Comparison of ENCODE assay signal across 21 mouse cellular contexts in the genomic region with DNA sequence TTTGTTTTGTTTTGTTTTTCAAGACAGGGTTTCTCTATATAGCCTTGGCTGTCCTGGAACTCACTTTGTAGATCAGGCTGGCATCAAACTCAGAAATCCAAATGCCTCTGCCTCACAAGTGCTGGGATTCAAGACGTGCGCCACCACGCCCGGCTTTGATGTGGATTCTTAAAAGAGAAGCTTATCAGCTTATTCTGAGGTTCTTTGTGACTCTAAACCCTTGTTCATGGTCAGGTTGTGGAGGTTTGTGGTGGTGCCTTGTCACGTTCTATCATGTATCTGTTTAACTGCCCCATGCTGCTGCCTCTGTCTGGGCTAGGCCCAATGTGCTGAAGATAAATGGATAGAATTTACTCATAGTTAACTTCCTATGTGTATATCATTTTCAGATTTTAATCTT. TPM values are rescaled to one million over a fixed set of nuclear protein-coding genes. Genes with fewer than 3 reads are reported as not detected.
A peak's percentile ranks its signal among the peaks of the same experiment; 100 is the strongest.
DNase-seq lines count a peak whose midpoint lies in the region; ATAC-seq lines count a peak whose summit lies in the region.
"Had no signal": no experiment of that assay in that cellular context is flagged by ENCODE, and none has a peak within 500 bp of the region (broad histone marks: within the 10 kb centered on the region; RNA-seq: fewer than 3 reads in every experiment).

No protein-coding gene starts in this region.

- H3K27me3 ChIP-seq in midbrain, embryonic 14.5 days (ENCODE audit: control insufficient read depth, insufficient read depth, low read length) = no peaks in the 10 kb centered on the region
- H3K27me3 ChIP-seq: embryonic facial prominence, embryonic 12.5 days; forebrain, embryonic 13.5 days; forebrain, embryonic 15.5 days; Patski had no signal

- ATAC-seq in midbrain, embryonic 14.5 days (ENCODE audit: low FRiP score, low TSS enrichment) = no peak
- ATAC-seq: forebrain, embryonic 13.5 days; forebrain, embryonic 15.5 days; forebrain, postnatal 0 days; Patski had no signal

- intact Hi-C loops in heart, postnatal 10 days (cut with DNase I) = no loop called here

- no peak overlapping the region for H3K9ac ChIP-seq in midbrain, embryonic 14.5 days (replicated peaks; ENCODE audit: low read length)
- H3K9ac ChIP-seq: embryonic facial prominence, embryonic 12.5 days; forebrain, embryonic 13.5 days; forebrain, embryonic 15.5 days; forebrain, postnatal 0 days had no signal

- no peak overlapping the region for H3K4me2 ChIP-seq in midbrain, embryonic 14.5 days (ENCODE audit: low read length)
- H3K4me2 ChIP-seq: embryonic facial prominence, embryonic 12.5 days; forebrain, embryonic 13.5 days; forebrain, embryonic 15.5 days had no signal

- peak; percentile 82 for DNase-seq in heart, adult 11 months
- DNase-seq in heart, postnatal 10 days = no peak
- DNase-seq in T-cell, adult 2 months (ENCODE audit: low spot score) = peak; percentile 18
- no peak for DNase-seq in midbrain, embryonic 14.5 days
- no peak for DNase-seq in thymus, postnatal 10 days (ENCODE audit: low spot score in 2 of 2)
- DNase-seq: adrenal gland, adult 2 months; adrenal gland, postnatal 10 days; adrenal gland, postnatal 25 days; B cell, adult 2 months; cerebellum, adult 11 months; cerebellum, adult 18-20 months; cerebellum, adult 8-10 months; cerebellum, adult 9-11 months; cerebellum, postnatal 14 days; cerebellum, postnatal 36 days; forebrain, postnatal 0 days had no signal

- no peak overlapping the region for H3K4me3 ChIP-seq in midbrain, embryonic 14.5 days (replicated peaks; ENCODE audit: low read depth, low read length)
- H3K4me3 ChIP-seq: embryonic facial prominence, embryonic 10.5 days; embryonic facial prominence, embryonic 12.5 days; forebrain, embryonic 13.5 days; forebrain, embryonic 15.5 days had no signal

- no peaks in the 10 kb centered on the region for H3K4me1 ChIP-seq in midbrain, embryonic 14.5 days (ENCODE audit: control insufficient read depth, insufficient read depth, low read length)
- H3K4me1 ChIP-seq: embryonic facial prominence, embryonic 10.5 days; embryonic facial prominence, embryonic 12.5 days; forebrain, embryonic 13.5 days had no signal

- 93% methylated on average over 5 of the region's 5 CpGs for WGBS in midbrain, embryonic 14.5 days

- H3K9me3 ChIP-seq in midbrain, embryonic 14.5 days (ENCODE audit: control insufficient read depth, low read length) = no peaks in the 10 kb centered on the region
- H3K9me3 ChIP-seq: embryonic facial prominence, embryonic 10.5 days; embryonic facial prominence, embryonic 12.5 days; forebrain, embryonic 13.5 days; forebrain, embryonic 15.5 days had no signal

- peaks cover 94% of the 10 kb centered on the region for H3K36me3 ChIP-seq in midbrain, embryonic 14.5 days (ENCODE audit: control insufficient read depth, insufficient read depth, low read length)

- H3K27ac ChIP-seq in midbrain, embryonic 14.5 days (replicated peaks; ENCODE audit: low read depth, low read length) = no peak overlapping the region
- H3K27ac ChIP-seq: embryonic facial prominence, embryonic 10.5 days; embryonic facial prominence, embryonic 12.5 days; forebrain, embryonic 13.5 days; forebrain, embryonic 15.5 days had no signal

RNA-seq across cellular contexts. Expression of a gene that starts 16.7 kb away (rescaled TPM):
- total RNA-seq in heart, postnatal 10 days (2021) = 10 to 100 TPM; 46.2 to 59.2 TPM
- 73.9 and 76.4 TPM in 2 replicates for polyA plus RNA-seq in midbrain, embryonic 14.5 days (2014; fragmentation: Nextera tagmentation; extraction: Ambion mirVana)

RNA-seq across cellular contexts. Expression of a gene that starts 24.2 kb away (rescaled TPM):
- 100 to 1,000 TPM; 302 to 348 TPM for total RNA-seq in heart, postnatal 10 days (2021)
- polyA plus RNA-seq in midbrain, embryonic 14.5 days (2014; fragmentation: Nextera tagmentation; extraction: Ambion mirVana) = 40.1 and 46.3 TPM in 2 replicates

RNA-seq across cellular contexts. Expression of a gene that starts 28.2 kb away (rescaled TPM):
- 10 to 100 TPM; 14.6 to 15.1 TPM for total RNA-seq in heart, postnatal 10 days (2021)
- 25.8 and 29.6 TPM in 2 replicates for polyA plus RNA-seq in midbrain, embryonic 14.5 days (2014; fragmentation: Nextera tagmentation; extraction: Ambion mirVana)

RNA-seq across cellular contexts. Expression of a gene that starts 44.1 kb away (rescaled TPM):
- 10 to 100 TPM; 43.8 to 50.3 TPM for total RNA-seq in heart, postnatal 10 days (2021)
- polyA plus RNA-seq in midbrain, embryonic 14.5 days (2014; fragmentation: Nextera tagmentation; extraction: Ambion mirVana) = 6.5 and 16.0 TPM in 2 replicates

Comparison
In these comparisons a context has a peak if more than half of its experiments do, and no peak if none do; other contexts are left out.
1. DNase-seq: peak in heart, adult 11 months (single experiment) and T-cell, adult 2 months (single experiment); none in heart, postnatal 10 days (0 of 2), midbrain, embryonic 14.5 days (single experiment) and thymus, postnatal 10 days (0 of 2).